Mouse (Mus musculus): ENCODE results near the gene Layn. TPM values are rescaled to one million over a fixed set of nuclear protein-coding genes. Genes with fewer than 3 reads are reported as not detected.

Layn gene
- total RNA-seq (2012; rRNA removed) = 1.4 and 2.8 TPM in 2 replicates

GRCm38 (mm10) chr9:51076979-51077315, at the start of gene Layn:
Gene Layn (minus strand): TSS chr9:51077094.
- peak; percentile 62 for DNase-seq (ENCODE audit: low read depth, low spot score)
- no peak for TF ChIP-seq ZNF384 (IDR thresholded peaks at IDR 0.05; ENCODE audit: low read depth, low read length)
- TF ChIP-seq CHD2 (IDR thresholded peaks at IDR 0.05; ENCODE audit: low read depth, low read length) = no peak
- TF ChIP-seq HCFC1 (IDR thresholded peaks at IDR 0.05; ENCODE audit: borderline replicate concordance, insufficient read depth, low read length) = no peak
- TF ChIP-seq MAFK (IDR thresholded peaks at IDR 0.05; ENCODE audit: insufficient read depth, low read depth, low read length) = peak; percentile 59
- peak within 1 kb of the TSS; percentile 67 to 79 for H3K4me3 ChIP-seq (ENCODE audit: insufficient read depth in 1 of 2, low read depth in 1 of 2, low read length in 2 of 2, poor library complexity in 1 of 2, severe bottlenecking in 1 of 2)
- peak within 1 kb of the TSS; percentile 16; the same call in 1 of the 2 replicates for H3K9ac ChIP-seq (ENCODE audit: insufficient read depth, low read depth, low read length, poor library complexity, severe bottlenecking)
- in situ Hi-C loops (cut with MboI; ENCODE audit: low sequenced_read_pairs in 2 of 2, unreplicated experiment in 2 of 2) = no loop called here
- H3K9me3 ChIP-seq (ENCODE audit: control insufficient read depth, insufficient read depth, low read depth, low read length) = no peaks in the 10 kb centered on the region
- H3K4me1 ChIP-seq (ENCODE audit: control insufficient read depth in 2 of 2, insufficient read depth in 2 of 2, low read length in 2 of 2, poor library complexity in 1 of 2) = 0 out of 4 replicates have a peak, but pooled peaks cover 1 to 2% of the 10 kb centered on the region in 2 experiments
- H3K27ac ChIP-seq (ENCODE audit: insufficient read depth, low read depth, low read length, poor library complexity, severe bottlenecking) = no peak within 1 kb of the TSS
- no peaks in the 10 kb centered on the region for H3K36me3 ChIP-seq (ENCODE audit: control insufficient read depth, insufficient read depth, low read length, poor library complexity, severe bottlenecking)

GRCm38 (mm10) chr9:51114767-51115166, 37.9 kb upstream of the Layn start:
- Histone ChIP-seq H3K36me3 (ENCODE audit: control insufficient read depth, insufficient read depth, low read length, poor library complexity, severe bottlenecking) (no peaks in the 10 kb centered on the region), H3K27ac (ENCODE audit: insufficient read depth, low read depth, low read length, poor library complexity, severe bottlenecking) (no peak overlapping the region), H3K4me3 (ENCODE audit: insufficient read depth in 1 of 2, low read depth in 1 of 2, low read length in 2 of 2, poor library complexity in 1 of 2, severe bottlenecking in 1 of 2) (no peak overlapping the region), H3K4me1 (ENCODE audit: control insufficient read depth in 2 of 2, insufficient read depth in 2 of 2, low read length in 2 of 2, poor library complexity in 1 of 2) (no peaks in the 10 kb centered on the region), H3K9me3 (ENCODE audit: control insufficient read depth, insufficient read depth, low read depth, low read length) (no peaks in the 10 kb centered on the region), H3K9ac (ENCODE audit: insufficient read depth, low read depth, low read length, poor library complexity, severe bottlenecking) (no peak overlapping the region)
- in situ Hi-C loops (cut with MboI; ENCODE audit: low sequenced_read_pairs in 2 of 2, unreplicated experiment in 2 of 2) = no loop called here
- TF ChIP-seq HCFC1 (IDR thresholded peaks at IDR 0.05; ENCODE audit: borderline replicate concordance, insufficient read depth, low read length) (no peak), ZNF384 (IDR thresholded peaks at IDR 0.05; ENCODE audit: low read depth, low read length) (no peak), ZC3H11A (IDR thresholded peaks at IDR 0.05; ENCODE audit: borderline replicate concordance, low read depth, low read length) (no peak)
- DNase-seq (ENCODE audit: low read depth, low spot score) = no peak

- in situ Hi-C loops (cut with MboI; ENCODE audit: low sequenced_read_pairs in 2 of 2, unreplicated experiment in 2 of 2) = no loop called here
- TF ChIP-seq ZC3H11A (IDR thresholded peaks at IDR 0.05; ENCODE audit: borderline replicate concordance, low read depth, low read length) = no peak
- no peak for TF ChIP-seq CHD2 (IDR thresholded peaks at IDR 0.05; ENCODE audit: low read depth, low read length)
- no peak for TF ChIP-seq HCFC1 (IDR thresholded peaks at IDR 0.05; ENCODE audit: borderline replicate concordance, insufficient read depth, low read length)
- no peak for TF ChIP-seq ZNF384 (IDR thresholded peaks at IDR 0.05; ENCODE audit: low read depth, low read length)
- TF ChIP-seq MAFK (IDR thresholded peaks at IDR 0.05; ENCODE audit: insufficient read depth, low read depth, low read length) = no peak
Measured at GRCm38 (mm10) chr9:51105751-51106150, 28.9 kb upstream of the Layn start.

GRCm38 (mm10) chr9:51103808-51104514, 27.1 kb upstream of the Layn start:
- peak overlapping the region; percentile 8 for H3K9ac ChIP-seq (ENCODE audit: insufficient read depth, low read depth, low read length, poor library complexity, severe bottlenecking)
- in situ Hi-C loops (cut with MboI; ENCODE audit: low sequenced_read_pairs in 2 of 2, unreplicated experiment in 2 of 2) = no loop called here
- H3K36me3 ChIP-seq (ENCODE audit: control insufficient read depth, insufficient read depth, low read length, poor library complexity, severe bottlenecking) = no peaks in the 10 kb centered on the region
- peak; percentile 6 for DNase-seq (ENCODE audit: low read depth, low spot score)
- no peaks in the 10 kb centered on the region for H3K9me3 ChIP-seq (ENCODE audit: control insufficient read depth, insufficient read depth, low read depth, low read length)
- no peak overlapping the region for H3K27ac ChIP-seq (ENCODE audit: insufficient read depth, low read depth, low read length, poor library complexity, severe bottlenecking)
- peaks cover 0 to 8% of the 10 kb centered on the region in 2 experiments; a peak in 2 of 4 replicates for H3K4me1 ChIP-seq (ENCODE audit: control insufficient read depth in 2 of 2, insufficient read depth in 2 of 2, low read length in 2 of 2, poor library complexity in 1 of 2)
- TF ChIP-seq MAFK (IDR thresholded peaks at IDR 0.05; ENCODE audit: insufficient read depth, low read depth, low read length) (no peak), ZC3H11A (IDR thresholded peaks at IDR 0.05; ENCODE audit: borderline replicate concordance, low read depth, low read length) (no peak)
- peak overlapping the region; percentile 53 to 65 for H3K4me3 ChIP-seq (ENCODE audit: insufficient read depth in 1 of 2, low read depth in 1 of 2, low read length in 2 of 2, poor library complexity in 1 of 2, severe bottlenecking in 1 of 2)

More at GRCm38 (mm10) chr9:51105751-51106150, 28.9 kb upstream of the Layn start:
- peaks cover 0 to 8% of the 10 kb centered on the region in 2 experiments; a peak in 2 of 4 replicates for H3K4me1 ChIP-seq (ENCODE audit: control insufficient read depth in 2 of 2, insufficient read depth in 2 of 2, low read length in 2 of 2, poor library complexity in 1 of 2)
- H3K9ac ChIP-seq (ENCODE audit: insufficient read depth, low read depth, low read length, poor library complexity, severe bottlenecking) = no peak overlapping the region
- peak; percentile 1 for DNase-seq (ENCODE audit: low read depth, low spot score)
- no peak overlapping the region for H3K4me3 ChIP-seq (ENCODE audit: insufficient read depth in 1 of 2, low read depth in 1 of 2, low read length in 2 of 2, poor library complexity in 1 of 2, severe bottlenecking in 1 of 2)
- H3K27ac ChIP-seq (ENCODE audit: insufficient read depth, low read depth, low read length, poor library complexity, severe bottlenecking) = no peak overlapping the region
- no peaks in the 10 kb centered on the region for H3K36me3 ChIP-seq (ENCODE audit: control insufficient read depth, insufficient read depth, low read length, poor library complexity, severe bottlenecking)
- no peaks in the 10 kb centered on the region for H3K9me3 ChIP-seq (ENCODE audit: control insufficient read depth, insufficient read depth, low read depth, low read length)

All from ES-E14 (cell line).